ENCODE assay signal across 8 mouse cellular contexts in the genomic region with DNA sequence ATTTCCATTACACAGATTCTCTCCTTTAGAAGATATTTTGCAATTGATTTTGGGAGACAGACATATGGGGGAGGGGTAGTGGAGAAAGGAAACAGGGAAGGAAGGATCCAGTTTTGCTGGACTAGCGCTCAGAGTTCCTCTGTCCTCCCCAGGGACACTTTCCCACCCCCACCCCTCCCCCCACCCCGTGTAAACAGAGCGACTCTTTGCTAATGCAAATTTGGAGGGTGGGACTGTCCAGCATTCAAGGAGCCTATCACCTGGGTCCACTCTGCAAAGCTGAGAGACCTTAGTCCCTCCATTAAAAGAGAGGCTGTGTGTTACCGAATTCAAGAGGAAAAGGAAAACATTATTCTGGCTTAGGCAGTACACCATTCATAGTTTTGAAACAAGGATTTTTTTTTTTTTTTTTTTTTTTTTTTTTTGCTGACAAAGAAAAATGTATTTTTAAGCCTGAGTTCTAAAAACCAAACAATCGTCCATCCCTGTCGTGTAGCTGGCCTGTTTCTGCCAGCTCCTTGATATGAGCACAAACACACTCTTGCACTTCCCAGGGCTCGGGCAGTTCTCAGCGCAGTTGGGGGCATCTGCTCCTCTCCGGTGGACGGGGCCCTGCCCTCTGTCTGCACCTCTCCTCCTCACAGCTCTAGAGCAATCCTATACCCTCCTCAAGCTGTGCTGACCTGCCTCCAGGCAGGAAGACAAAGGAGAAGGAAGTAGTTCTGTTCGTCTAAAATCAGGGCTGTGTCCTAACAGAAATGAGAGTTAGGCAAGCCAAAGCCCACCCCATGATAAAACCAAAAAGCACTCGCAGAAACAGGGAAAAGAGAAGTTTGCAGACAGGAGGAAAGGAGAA.
DNase-seq lines count a peak whose midpoint lies in the region; ATAC-seq and TF ChIP-seq lines count a peak whose summit lies in the region.

No protein-coding gene starts in this region.

- H3K4me1 ChIP-seq in heart, adult 2 months (ENCODE audit: control insufficient read depth, insufficient read depth, low read length): peaks cover 4% of the 10 kb centered on the region
- peaks cover 7% of the 10 kb centered on the region for H3K4me1 ChIP-seq in limb, embryonic 11.5 days (ENCODE audit: control insufficient read depth, insufficient read depth, low read length)
- peaks cover 13% of the 10 kb centered on the region for H3K4me1 ChIP-seq in neural tube, embryonic 12.5 days

- H3K4me2 ChIP-seq in limb, embryonic 11.5 days (ENCODE audit: low read depth, severe bottlenecking): peak overlapping the region; percentile 16
- peak overlapping the region; percentile 41 for H3K4me2 ChIP-seq in neural tube, embryonic 12.5 days (replicated peaks)

- no peaks in the 10 kb centered on the region for H3K79me2 ChIP-seq in heart, adult 2 months (replicated peaks; ENCODE audit: control insufficient read depth, insufficient read depth, low read length)

- ATAC-seq in limb, embryonic 11.5 days (ENCODE audit: insufficient number of reproducible peaks, low FRiP score, low TSS enrichment, low read depth): peak; percentile 77; the same call in 1 of the 2 replicates
- ATAC-seq in neural tube, embryonic 12.5 days (ENCODE audit: low FRiP score, low read depth): peak; percentile 54

- TF ChIP-seq EP300 in heart, adult 2 months (IDR thresholded peaks at IDR 0.05; ENCODE audit: insufficient read depth, low read depth, low read length): no peak

- no peak overlapping the region for H3K27ac ChIP-seq in heart, adult 2 months
- no peak overlapping the region for H3K27ac ChIP-seq in limb, embryonic 11.5 days (replicated peaks; ENCODE audit: low read depth, low read length)
- no peak overlapping the region for H3K27ac ChIP-seq in neural tube, embryonic 12.5 days

- intact Hi-C loops in heart, adult 2 months (cut with DNase I): no loop called here
- intact Hi-C loops in left cerebral cortex, postnatal 25 days (cut with DNase I): loop anchor here (5.0 kb wide), 1 partner anchor 45 kb away; no protein-coding TSS in a partner anchor

- H3K4me3 ChIP-seq in heart, adult 2 months: no peak overlapping the region
- H3K4me3 ChIP-seq in limb, embryonic 11.5 days (ENCODE audit: low read depth, low read length): no peak overlapping the region
- no peak overlapping the region for H3K4me3 ChIP-seq in neural tube, embryonic 12.5 days

- WGBS in heart, adult 2 months: 13% methylated on average over 12 of the region's 12 CpGs
- WGBS in limb, embryonic 11.5 days: under 1% methylated on average over 12 of the region's 12 CpGs
- 2% methylated on average over 12 of the region's 12 CpGs for WGBS in neural tube, embryonic 12.5 days

- no peak for TF ChIP-seq CTCF in heart, adult 2 months (IDR thresholded peaks at IDR 0.05)

- peaks cover 5% of the 10 kb centered on the region; the same call in 1 of the 2 replicates for H3K36me3 ChIP-seq in heart, adult 2 months (ENCODE audit: control insufficient read depth, insufficient read depth, low read length)
- H3K36me3 ChIP-seq in limb, embryonic 11.5 days (ENCODE audit: control insufficient read depth, insufficient read depth, low read length): no peaks in the 10 kb centered on the region
- H3K36me3 ChIP-seq in neural tube, embryonic 12.5 days: no peaks in the 10 kb centered on the region

- peak; percentile 18 for DNase-seq in ovary, postnatal 10 days (ENCODE audit: low spot score)
- DNase-seq in ovary, adult 18-20 months (ENCODE audit: low spot score): no peak
- DNase-seq in heart, adult 2 months: peak; percentile 26 to 37
- DNase-seq in limb, embryonic 11.5 days (ENCODE audit: low spot score): peak; percentile 38
- DNase-seq in spleen, postnatal 14 days (ENCODE audit: low spot score in 2 of 2): no peak
- DNase-seq in left cerebral cortex, postnatal 25 days (ENCODE audit: low spot score in 2 of 2): no peak
- no peak for DNase-seq in urinary bladder, adult 18-20 months (ENCODE audit: low spot score in 2 of 2)

- no peak for TF ChIP-seq POLR2A in heart, adult 2 months (IDR thresholded peaks at IDR 0.05; ENCODE audit: insufficient read depth, low read depth, low read length)

- no peaks in the 10 kb centered on the region for H3K9me3 ChIP-seq in limb, embryonic 11.5 days (ENCODE audit: control insufficient read depth, low read length)
- H3K9me3 ChIP-seq in neural tube, embryonic 12.5 days: no peaks in the 10 kb centered on the region

- H3K9ac ChIP-seq in heart, adult 2 months (ENCODE audit: low read depth, low read length): no peak overlapping the region
- H3K9ac ChIP-seq in limb, embryonic 11.5 days (ENCODE audit: low read length): peak overlapping the region; percentile 55
- H3K9ac ChIP-seq in neural tube, embryonic 12.5 days: no peak overlapping the region

- H3K27me3 ChIP-seq in heart, adult 2 months (ENCODE audit: control insufficient read depth, insufficient read depth, low read length): no peaks in the 10 kb centered on the region
- H3K27me3 ChIP-seq in limb, embryonic 11.5 days (ENCODE audit: control insufficient read depth, insufficient read depth, low read length): no peaks in the 10 kb centered on the region
- no peaks in the 10 kb centered on the region for H3K27me3 ChIP-seq in neural tube, embryonic 12.5 days (replicated peaks)

Comparison
In these comparisons a context has a peak if more than half of its experiments do, and no peak if none do; other contexts are left out.
1. DNase-seq: peak in ovary, postnatal 10 days (single experiment), heart, adult 2 months (2 of 2) and limb, embryonic 11.5 days (single experiment); none in ovary, adult 18-20 months (single experiment), spleen, postnatal 14 days (0 of 2), left cerebral cortex, postnatal 25 days (0 of 2) and urinary bladder, adult 18-20 months (0 of 2).